Mouse (Mus musculus) bone marrow macrophage, adult 2 months (primary cell): ENCODE results near the gene Mettl23. TPM values are rescaled to one million over a fixed set of nuclear protein-coding genes. Genes with fewer than 3 reads are reported as not detected.

ENCODE experiments used
- H3K27ac ChIP-seq: 2 replicates; pipeline ENCODE4 v1.5.1; 2012; ENCODE audit warnings: low read depth, low read length; ENCODE audit not compliant: insufficient read depth
- H3K4me1 ChIP-seq: 2 replicates; pipeline ENCODE4 v1.6.1; 2012; ENCODE audit warnings: low read length; ENCODE audit not compliant: control insufficient read depth, insufficient read depth
- H3K4me3 ChIP-seq: 2 replicates; pipeline ENCODE4 v1.5.1; 2012; ENCODE audit warnings: mild to moderate bottlenecking, low read length, moderate library complexity; ENCODE audit not compliant: insufficient read depth
- CTCF ChIP-seq: IDR thresholded peaks from 2 replicates; pipeline ENCODE4 v1.5.1; 2012; ENCODE audit warnings: low read depth, mild to moderate bottlenecking, low read length, moderate library complexity
- POLR2A ChIP-seq: IDR thresholded peaks from 2 replicates; pipeline ENCODE4 v1.6.1; 2012; ENCODE audit warnings: mild to moderate bottlenecking, low read depth, low read length, borderline replicate concordance
- polyA plus RNA-seq: library from polyadenylated mRNA; stranded (reverse); fragments of >200 nt; gene quantifications from 2 replicates; pipeline ENCODE4 v1.2.4, GENCODE M21; 2012; ENCODE audit not compliant: missing spikeins, insufficient read depth, insufficient read length

Mettl23 gene
- polyA plus RNA-seq, 1 experiment, result 28.0 TPM

DNA sequence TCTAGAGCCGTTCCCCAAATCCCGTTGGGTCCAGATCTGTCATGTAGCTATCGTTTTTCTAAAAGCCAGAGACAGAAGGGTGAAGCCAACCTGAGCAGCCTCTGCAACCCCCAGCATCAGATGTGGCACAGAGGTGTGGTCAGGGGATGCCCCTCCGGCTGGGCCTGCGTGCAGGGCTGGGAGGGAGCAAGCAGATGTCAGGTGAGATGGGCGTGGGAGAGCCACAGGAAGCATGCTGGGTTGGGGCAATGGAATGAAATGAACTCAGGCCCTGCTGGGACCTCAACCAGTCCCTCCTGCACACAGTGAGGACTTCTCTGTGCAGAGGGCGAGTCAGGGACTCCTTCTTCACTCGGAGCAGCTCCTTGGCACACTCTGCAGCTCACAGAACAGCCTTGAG lies 33.6 kb upstream of the Mettl23 start:
- H3K4me1 ChIP-seq, result peaks cover 20% of the 10 kb centered on the region
- TF ChIP-seq POLR2A (no peak), CTCF (no peak)
- no peak overlapping the region for H3K27ac ChIP-seq
- H3K4me3 ChIP-seq, result no peak overlapping the region

- no peak for TF ChIP-seq CTCF
- TF ChIP-seq POLR2A, result no peak
- Histone ChIP-seq H3K4me1 (peaks cover 20% of the 10 kb centered on the region), H3K4me3 (peak overlapping the region; percentile 39; the same call in 1 of the 2 replicates)
Observed at GRCm38 (mm10) chr11:116810528-116810927, 32.5 kb upstream of the Mettl23 start.

GRCm38 (mm10) chr11:116810983-116811901 lies 31.8 kb upstream of the Mettl23 start:
- H3K4me3 ChIP-seq, result peak overlapping the region; percentile 39
- H3K27ac ChIP-seq, result peak overlapping the region; percentile 67
- peaks cover 20% of the 10 kb centered on the region for H3K4me1 ChIP-seq
- TF ChIP-seq POLR2A (no peak), CTCF (no peak)

More at GRCm38 (mm10) chr11:116810528-116810927, 32.5 kb upstream of the Mettl23 start:
- H3K27ac ChIP-seq, result no peak overlapping the region

DNA sequence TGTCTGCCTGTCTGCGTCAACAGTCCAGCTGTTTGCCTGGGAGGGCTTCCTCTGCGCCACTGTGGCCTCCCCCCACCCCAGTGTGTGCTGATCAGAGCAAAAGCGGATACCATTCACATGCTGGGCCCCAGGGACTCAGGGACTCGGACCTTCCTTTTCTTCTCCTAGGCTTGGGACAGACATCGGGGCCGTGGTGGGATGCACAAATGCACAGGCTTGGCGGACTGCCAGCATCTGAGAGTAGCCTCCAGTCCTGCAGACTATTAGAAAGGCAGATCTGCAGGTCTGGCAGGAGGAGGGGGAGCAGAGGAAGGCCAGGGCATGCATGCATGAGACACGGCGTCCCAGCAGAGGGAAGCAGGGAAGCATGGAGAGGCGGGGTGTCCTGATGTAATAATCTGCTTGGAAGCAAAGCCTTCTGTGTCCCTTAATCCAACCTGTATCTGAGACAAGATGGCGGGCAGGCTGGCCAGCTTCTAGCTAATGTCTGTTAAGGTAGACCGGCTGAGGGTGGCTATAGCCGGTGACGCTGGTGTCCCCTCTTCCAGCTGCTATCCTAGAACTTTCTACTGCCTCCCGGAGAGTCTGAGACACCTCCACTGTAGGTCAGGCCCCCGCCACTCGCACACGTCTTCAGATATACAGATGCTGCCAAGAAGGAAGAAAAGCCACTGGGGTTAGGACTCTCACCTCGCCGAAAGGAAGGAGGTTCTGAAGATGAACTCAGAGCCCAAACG lies 30.1 kb upstream of the Mettl23 start:
- peaks cover 13% of the 10 kb centered on the region for H3K4me1 ChIP-seq
- no peak overlapping the region for H3K27ac ChIP-seq
- TF ChIP-seq CTCF, result no peak
- TF ChIP-seq POLR2A, result no peak
- no peak overlapping the region for H3K4me3 ChIP-seq

DNA sequence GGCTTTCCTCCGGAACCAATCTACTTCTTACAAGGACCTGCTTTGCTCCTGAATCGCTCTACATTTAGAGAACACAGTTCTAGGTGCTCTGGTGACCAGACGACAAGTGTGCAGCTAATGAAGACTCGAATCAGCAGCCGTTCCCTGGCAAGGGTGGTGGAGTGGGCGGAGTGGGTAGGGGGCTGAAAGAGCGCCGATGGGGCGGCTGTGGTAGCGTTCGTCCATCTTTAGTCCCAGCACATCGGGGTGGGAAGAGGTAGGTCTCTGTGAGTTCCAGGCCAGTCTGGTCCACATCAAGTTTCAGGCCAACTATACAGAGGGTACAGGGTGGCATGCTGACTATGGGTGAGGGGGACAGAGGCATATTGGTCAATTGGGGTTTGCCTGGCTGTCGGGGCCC lies 29.5 kb upstream of the Mettl23 start:
- TF ChIP-seq CTCF, result no peak
- no peak for TF ChIP-seq POLR2A
- Histone ChIP-seq H3K4me1 (peaks cover 13% of the 10 kb centered on the region), H3K4me3 (no peak overlapping the region), H3K27ac (no peak overlapping the region)

DNA sequence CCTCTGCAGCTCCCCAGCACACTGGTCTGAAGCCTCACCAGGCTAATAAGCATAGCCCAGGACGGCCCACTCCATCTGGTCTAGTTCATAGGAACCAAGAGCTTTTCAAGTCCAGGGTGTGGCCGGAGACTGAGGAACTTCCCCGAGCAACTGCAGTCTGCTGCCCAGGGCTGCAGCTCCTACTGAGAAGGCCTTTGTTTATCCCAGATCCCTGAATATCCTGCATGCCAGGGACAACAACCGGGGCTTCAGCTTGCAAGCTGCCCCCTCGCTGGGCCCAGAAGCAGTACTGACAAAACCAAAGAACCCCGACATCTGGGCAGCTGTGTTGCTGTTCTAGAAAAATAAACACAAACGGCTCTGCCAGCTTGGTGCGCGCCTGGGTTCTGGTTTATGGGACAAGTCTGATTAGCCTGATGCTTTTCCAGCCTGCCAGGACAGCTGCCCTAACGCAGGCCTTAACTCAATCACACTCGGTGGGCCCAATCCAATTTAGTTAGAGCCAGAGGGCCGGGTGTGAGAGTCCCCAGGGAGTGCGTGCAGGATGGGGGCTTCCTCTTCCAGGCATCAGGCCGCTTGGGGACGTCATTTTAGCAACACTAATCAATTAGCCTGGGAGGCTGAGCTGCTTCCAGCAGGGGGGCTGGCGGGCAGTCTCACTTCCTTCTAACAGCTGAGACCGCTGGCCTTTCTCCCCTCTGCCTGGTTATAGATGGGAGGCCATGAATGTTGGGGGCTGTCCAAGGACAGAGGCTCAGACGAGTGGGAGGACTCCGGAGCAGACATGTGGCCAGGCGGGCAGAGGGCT lies 28.8 kb upstream of the Mettl23 start:
- Histone ChIP-seq H3K4me3 (no peak overlapping the region), H3K4me1 (peaks cover 13% of the 10 kb centered on the region), H3K27ac (no peak overlapping the region)
- no peak for TF ChIP-seq POLR2A
- no peak for TF ChIP-seq CTCF

DNA sequence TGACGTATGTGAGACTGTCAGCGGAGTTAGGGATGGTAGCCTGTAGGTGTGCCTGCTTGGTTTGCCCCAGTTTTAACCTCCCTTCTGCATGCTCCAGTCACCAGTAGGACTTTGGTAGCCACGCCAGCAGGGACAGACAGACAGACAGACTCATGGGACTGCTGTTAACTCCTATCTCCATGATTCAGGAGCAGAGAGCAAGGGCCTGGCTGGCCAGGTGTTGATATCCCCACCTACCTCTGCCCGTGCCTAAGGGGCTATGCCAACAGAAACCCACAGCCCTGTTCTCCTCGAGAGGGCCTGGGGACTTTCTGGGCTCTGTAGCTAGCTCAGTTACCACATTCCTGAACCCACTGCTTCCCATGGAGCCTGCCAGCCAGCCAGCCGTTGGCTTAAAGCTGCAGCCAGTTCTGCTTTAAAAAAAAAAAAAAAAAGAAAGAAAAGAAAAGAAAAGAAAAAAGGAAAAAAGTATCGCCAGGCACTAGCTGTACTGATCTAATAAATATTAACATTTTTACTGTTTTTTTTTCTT lies 28.1 kb upstream of the Mettl23 start:
- TF ChIP-seq POLR2A, result no peak
- TF ChIP-seq CTCF, result no peak
- Histone ChIP-seq H3K4me3 (no peak overlapping the region), H3K4me1 (peaks cover 13% of the 10 kb centered on the region), H3K27ac (no peak overlapping the region)

GRCm38 (mm10) chr11:116816769-116817168 lies 26.3 kb upstream of the Mettl23 start:
- H3K4me3 ChIP-seq, result no peak overlapping the region
- H3K27ac ChIP-seq, result no peak overlapping the region
- peaks cover 21% of the 10 kb centered on the region for H3K4me1 ChIP-seq
- TF ChIP-seq POLR2A (no peak), CTCF (no peak)

- H3K4me1 ChIP-seq, result peaks cover 21% of the 10 kb centered on the region
- TF ChIP-seq POLR2A, result no peak
- TF ChIP-seq CTCF, result no peak
- H3K4me3 ChIP-seq, result no peak overlapping the region
- no peak overlapping the region for H3K27ac ChIP-seq
Observed at GRCm38 (mm10) chr11:116817567-116817966, 25.5 kb upstream of the Mettl23 start.
